Mouse (Mus musculus): ENCODE results near the gene A030014E15Rik. TPM values are rescaled to one million over a fixed set of nuclear protein-coding genes. Genes with fewer than 3 reads are reported as not detected.
"Not testable (repeated sequence)": the region's sequence is repeated elsewhere in the genome, so short reads cannot be mapped to it uniquely, and the experiment has no call there.

Gene A030014E15Rik
- polyA plus RNA-seq (2016; fragmentation: Nextera tagmentation; extraction: Ambion mirVana), result not detected in 2 replicates

GRCm38 (mm10) chr1:82924650-82925049, at the start of gene A030014E15Rik:
A030014E15Rik (plus strand) TSS chr1:82924917.
- 93% methylated on average over 6 of the region's 6 CpGs for WGBS
- DNase-seq (ENCODE audit: low spot score), result no peak
- H3K9me3 ChIP-seq (replicated peaks), result no peaks in the 10 kb centered on the region

GRCm38 (mm10) chr1:82879172-82879571, 45.5 kb upstream of the A030014E15Rik start:
- Histone ChIP-seq H3K4me3 (no peak overlapping the region), H3K27ac (no peak overlapping the region), H3K36me3 (peaks cover 69% of the 10 kb centered on the region), H3K27me3 (ENCODE audit: low read depth, poor library complexity, severe bottlenecking) (no peaks in the 10 kb centered on the region), H3K4me1 (no peaks in the 10 kb centered on the region), H3K9me3 (replicated peaks) (no peaks in the 10 kb centered on the region)
- DNase-seq (ENCODE audit: low spot score), result no peak
- 94% methylated on average over 2 of the region's 2 CpGs for WGBS

More at GRCm38 (mm10) chr1:82924650-82925049, at the start of gene A030014E15Rik:
- no peak within 1 kb of the TSS for H3K4me3 ChIP-seq
- H3K36me3 ChIP-seq, result no peaks in the 10 kb centered on the region
- H3K27ac ChIP-seq, result no peak within 1 kb of the TSS
- H3K4me1 ChIP-seq, result no peaks in the 10 kb centered on the region
- no peaks in the 10 kb centered on the region for H3K27me3 ChIP-seq (ENCODE audit: low read depth, poor library complexity, severe bottlenecking)

DNA sequence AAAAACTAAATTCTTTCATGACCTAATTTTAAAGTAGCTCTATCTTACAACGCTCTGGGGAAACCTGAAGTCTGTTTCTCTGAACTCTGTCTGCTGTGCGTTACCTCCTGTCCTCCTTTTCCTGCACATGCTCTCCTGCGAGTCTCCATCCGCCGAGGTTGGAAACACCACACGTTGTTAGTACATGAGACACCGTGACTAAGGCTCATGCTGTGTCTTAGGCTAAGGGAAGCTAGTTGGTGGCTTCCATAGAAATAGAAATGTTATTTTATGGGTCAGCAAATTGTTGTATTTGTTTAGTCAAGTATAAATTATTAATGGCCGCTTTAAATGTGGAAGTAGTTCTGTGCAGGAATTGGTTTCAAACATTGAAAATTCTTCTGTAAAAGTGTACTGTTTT, 44.5 kb upstream of the A030014E15Rik start:
- 94% methylated on average over 8 of the region's 8 CpGs for whole genome bisulfite sequencing
- Histone ChIP-seq H3K27ac (no peak overlapping the region), H3K9me3 (replicated peaks) (no peaks in the 10 kb centered on the region), H3K4me1 (no peaks in the 10 kb centered on the region), H3K36me3 (peaks cover 73% of the 10 kb centered on the region), H3K27me3 (ENCODE audit: low read depth, poor library complexity, severe bottlenecking) (no peaks in the 10 kb centered on the region), H3K4me3 (no peak overlapping the region)
- no peak for DNase-seq (ENCODE audit: low spot score)

DNA sequence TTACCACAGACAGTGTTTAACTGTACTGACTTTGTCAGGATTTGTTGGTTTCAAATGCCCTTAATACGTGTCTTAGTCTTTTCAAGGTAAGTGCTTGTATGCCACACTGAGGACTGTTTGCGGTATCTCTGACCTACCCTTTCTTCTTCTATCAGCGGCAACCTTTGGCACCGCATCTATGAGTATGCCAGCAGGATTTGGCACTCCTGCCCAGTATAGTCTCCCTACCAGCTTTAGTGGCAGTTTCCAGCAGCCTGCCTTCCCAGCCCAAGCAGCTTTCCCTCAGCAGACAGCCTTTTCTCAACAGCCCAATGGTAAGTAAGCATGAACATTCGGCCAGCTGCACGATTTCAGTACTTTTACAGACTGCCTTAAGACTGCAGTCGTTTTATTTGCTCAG, 31.4 kb upstream of the A030014E15Rik start:
- H3K27me3 ChIP-seq (ENCODE audit: low read depth, poor library complexity, severe bottlenecking), result no peaks in the 10 kb centered on the region
- H3K9me3 ChIP-seq (replicated peaks), result no peaks in the 10 kb centered on the region
- no peak for DNase-seq (ENCODE audit: low spot score)
- H3K36me3 ChIP-seq, result peaks cover 64% of the 10 kb centered on the region
- H3K27ac ChIP-seq, result no peak overlapping the region
- WGBS, result 97% methylated on average over 7 of the region's 7 CpGs
- H3K4me1 ChIP-seq, result no peaks in the 10 kb centered on the region
- no peak overlapping the region for H3K4me3 ChIP-seq

DNA sequence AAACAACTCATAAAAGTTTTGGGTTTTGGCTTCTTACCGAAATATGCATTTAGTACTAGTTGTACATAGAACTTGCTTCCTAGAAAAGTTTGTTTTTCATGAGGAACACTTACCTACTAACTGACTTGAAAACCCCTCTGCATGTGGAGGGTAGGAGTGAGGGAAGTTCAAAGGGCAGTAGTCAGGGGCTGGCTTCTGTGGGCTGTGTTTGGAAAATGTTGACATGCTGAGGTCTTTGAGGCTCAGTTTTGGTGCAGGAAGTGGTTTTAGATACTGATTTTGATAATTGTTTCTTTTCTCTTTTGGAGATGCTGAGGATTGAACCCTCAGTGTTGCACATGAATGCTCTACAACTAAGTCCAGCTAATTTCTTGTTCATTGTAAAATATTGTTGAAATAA, 24.1 kb upstream of the A030014E15Rik start:
- Histone ChIP-seq H3K27me3 (ENCODE audit: low read depth, poor library complexity, severe bottlenecking) (no peaks in the 10 kb centered on the region), H3K36me3 (peaks cover 45% of the 10 kb centered on the region), H3K4me1 (no peaks in the 10 kb centered on the region), H3K9me3 (replicated peaks) (no peaks in the 10 kb centered on the region), H3K27ac (no peak overlapping the region), H3K4me3 (no peak overlapping the region)
- WGBS, result 95% methylated on average over 1 of the region's 1 CpGs
- no peak for DNase-seq (ENCODE audit: low spot score)

DNA sequence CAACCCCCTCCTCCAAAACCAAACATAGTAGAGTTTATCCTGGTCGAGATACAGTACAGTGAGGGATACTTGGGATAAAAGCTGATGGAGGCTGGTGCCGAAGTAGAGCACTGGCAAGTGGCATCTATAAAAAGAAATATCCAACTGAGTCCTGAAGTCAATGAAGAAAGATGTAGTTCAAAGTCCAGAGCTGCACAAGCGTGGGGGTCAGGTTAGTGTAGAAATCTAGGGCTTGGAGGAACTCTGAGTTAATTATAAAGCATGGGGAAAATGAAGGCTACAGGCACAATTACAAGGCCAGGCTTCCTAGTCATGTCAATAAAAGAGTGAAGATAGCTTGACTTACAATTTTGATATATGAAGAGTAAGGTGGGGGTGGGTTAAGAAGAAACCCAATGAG, 23.5 kb upstream of the A030014E15Rik start:
- WGBS, result 93% methylated on average over 3 of the region's 3 CpGs
- H3K4me3 ChIP-seq, result no peak overlapping the region
- no peaks in the 10 kb centered on the region for H3K27me3 ChIP-seq (ENCODE audit: low read depth, poor library complexity, severe bottlenecking)
- no peak for DNase-seq (ENCODE audit: low spot score)
- H3K27ac ChIP-seq, result no peak overlapping the region
- no peaks in the 10 kb centered on the region for H3K4me1 ChIP-seq
- peaks cover 42% of the 10 kb centered on the region for H3K36me3 ChIP-seq
- no peaks in the 10 kb centered on the region for H3K9me3 ChIP-seq (replicated peaks)

- peaks cover 20% of the 10 kb centered on the region for H3K36me3 ChIP-seq
- WGBS, result 91% methylated on average over 3 of the region's 3 CpGs
- no peak overlapping the region for H3K4me3 ChIP-seq
- H3K27me3 ChIP-seq (ENCODE audit: low read depth, poor library complexity, severe bottlenecking), result no peaks in the 10 kb centered on the region
- H3K9me3 ChIP-seq (replicated peaks), result no peaks in the 10 kb centered on the region
- H3K4me1 ChIP-seq, result no peaks in the 10 kb centered on the region
- DNase-seq (ENCODE audit: low spot score), result no peak
- H3K27ac ChIP-seq, result no peak overlapping the region
Measured at GRCm38 (mm10) chr1:82905886-82906285, 18.8 kb upstream of the A030014E15Rik start.

GRCm38 (mm10) chr1:82913025-82913424, 11.7 kb upstream of the A030014E15Rik start, which contains the start of gene A030005L19Rik:
A030005L19Rik (plus strand) TSS chr1:82913325.
- Histone ChIP-seq H3K4me1 (no peaks in the 10 kb centered on the region), H3K4me3 (no peak within 1 kb of the TSS), H3K36me3 (no peaks in the 10 kb centered on the region), H3K9me3 (replicated peaks) (no peaks in the 10 kb centered on the region), H3K27me3 (ENCODE audit: low read depth, poor library complexity, severe bottlenecking) (no peaks in the 10 kb centered on the region), H3K27ac (no peak within 1 kb of the TSS)
- DNase-seq (ENCODE audit: low spot score), result no peak
- 92% methylated on average over 3 of the region's 3 CpGs for WGBS

DNA sequence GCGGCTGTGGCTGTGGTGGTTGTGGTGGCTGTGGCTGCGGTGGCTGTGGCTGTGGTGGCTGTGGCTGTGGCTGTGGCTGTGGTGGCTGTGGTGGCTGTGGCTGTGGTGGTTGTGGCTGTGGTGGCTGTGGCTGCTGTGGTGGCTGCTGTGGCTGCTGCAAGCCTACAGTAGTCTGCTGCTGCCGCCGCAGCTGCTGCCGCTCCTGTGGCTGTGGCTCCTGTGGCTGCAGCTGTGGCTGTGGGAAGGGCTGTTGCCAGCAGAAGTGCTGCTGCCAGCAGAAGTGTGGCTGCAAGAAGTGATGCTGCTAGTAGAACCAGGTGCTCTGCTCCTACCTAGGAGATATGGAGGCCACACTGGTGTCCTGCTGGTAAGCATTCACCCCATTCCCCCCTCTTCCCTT, 11.3 kb upstream of the A030014E15Rik start:
- H3K4me1 ChIP-seq; H3K36me3 ChIP-seq; H3K27me3 ChIP-seq (ENCODE audit: low read depth, poor library complexity, severe bottlenecking); H3K4me3 ChIP-seq; H3K9me3 ChIP-seq (replicated peaks); DNase-seq (ENCODE audit: low spot score); H3K27ac ChIP-seq: not testable (repeated sequence)
- 92% methylated on average over 5 of the region's 5 CpGs for WGBS

DNA sequence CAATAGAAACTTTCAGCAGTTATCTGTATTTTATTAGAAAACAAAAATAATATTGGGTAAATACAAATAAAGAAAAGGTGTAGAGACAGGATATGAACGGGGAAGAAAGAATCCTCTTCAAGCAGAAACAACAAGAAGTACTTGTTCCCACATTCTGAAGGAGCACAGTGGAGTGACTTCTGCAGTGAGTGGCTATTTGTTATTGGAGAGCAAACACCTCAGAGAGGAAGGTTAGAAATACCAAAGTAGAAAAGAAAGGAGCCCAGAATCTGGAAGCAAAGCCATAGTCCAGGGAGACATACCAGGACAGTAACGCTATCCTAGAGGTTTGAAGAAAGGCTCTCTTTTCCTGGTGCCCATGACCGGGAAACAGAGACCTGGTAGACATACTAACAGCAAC, 5.8 kb downstream of the A030014E15Rik start:
- H3K27ac ChIP-seq; H3K27me3 ChIP-seq (ENCODE audit: low read depth, poor library complexity, severe bottlenecking); H3K36me3 ChIP-seq; H3K9me3 ChIP-seq (replicated peaks); H3K4me1 ChIP-seq; H3K4me3 ChIP-seq; DNase-seq (ENCODE audit: low spot score): not testable (repeated sequence)
- 95% methylated on average over 3 of the region's 3 CpGs for WGBS

DNA sequence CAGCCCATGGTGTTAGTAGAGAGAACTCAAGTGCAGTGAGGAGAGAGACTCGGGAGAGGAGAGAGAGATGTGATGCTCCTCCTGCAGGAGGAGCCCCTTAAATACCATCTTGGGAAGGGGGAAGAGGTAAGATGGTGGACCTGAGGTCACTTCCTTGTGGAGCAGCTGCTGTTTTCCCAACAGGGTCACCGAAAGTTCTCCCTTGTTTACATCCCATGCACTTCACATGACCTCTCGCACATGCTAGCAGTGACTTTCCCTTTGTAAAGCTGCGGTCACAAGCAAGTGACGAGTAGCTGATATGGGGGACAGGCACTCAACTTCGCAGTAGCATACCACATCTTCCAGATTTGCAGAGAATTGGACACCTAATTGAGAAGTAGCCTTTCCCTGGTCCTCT, 6.6 kb downstream of the A030014E15Rik start, which contains the start of gene Gm6217:
TSS of gene Gm6217 (minus strand) at position 74 of the 400 bp plus-strand sequence.
- DNase-seq (ENCODE audit: low spot score); H3K4me3 ChIP-seq; H3K9me3 ChIP-seq (replicated peaks); H3K27me3 ChIP-seq (ENCODE audit: low read depth, poor library complexity, severe bottlenecking); H3K4me1 ChIP-seq; H3K27ac ChIP-seq; H3K36me3 ChIP-seq: not testable (repeated sequence)
- no CpG with 5 or more reads among the region's 6 CpGs for WGBS

DNA sequence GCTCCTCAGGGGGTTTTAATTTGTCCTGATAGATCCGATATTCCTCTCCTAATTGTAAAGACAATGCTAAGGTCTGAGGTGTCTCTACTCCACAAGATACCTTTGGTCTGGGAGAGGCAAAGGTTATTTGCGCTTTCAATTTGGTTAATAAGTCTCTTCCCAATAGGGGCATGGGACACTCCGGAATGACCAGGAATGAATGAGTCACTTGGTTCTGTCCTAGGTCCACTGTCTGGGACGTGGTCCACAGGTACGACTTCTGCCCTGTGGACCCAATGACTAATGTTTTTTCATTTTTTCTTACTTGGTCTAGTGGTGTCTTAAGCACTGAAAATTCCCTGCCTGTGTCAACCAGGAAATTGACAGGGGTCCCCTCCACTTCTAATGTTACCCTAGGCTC, 13.9 kb downstream of the A030014E15Rik start:
- no peak overlapping the region for H3K27ac ChIP-seq
- H3K9me3 ChIP-seq (replicated peaks), result no peaks in the 10 kb centered on the region
- WGBS, result 92% methylated on average over 5 of the region's 5 CpGs
- H3K4me1 ChIP-seq, result no peaks in the 10 kb centered on the region
- no peak overlapping the region for H3K4me3 ChIP-seq
- DNase-seq (ENCODE audit: low spot score), result no peak
- no peaks in the 10 kb centered on the region for H3K36me3 ChIP-seq
- no peaks in the 10 kb centered on the region for H3K27me3 ChIP-seq (ENCODE audit: low read depth, poor library complexity, severe bottlenecking)

- not testable (repeated sequence) for H3K36me3 ChIP-seq; DNase-seq (ENCODE audit: low spot score); H3K27ac ChIP-seq; H3K9me3 ChIP-seq (replicated peaks); H3K27me3 ChIP-seq (ENCODE audit: low read depth, poor library complexity, severe bottlenecking); H3K4me1 ChIP-seq; H3K4me3 ChIP-seq
- WGBS, result 99% methylated on average over 2 of the region's 2 CpGs
Measured at GRCm38 (mm10) chr1:82942505-82942904, 17.8 kb downstream of the A030014E15Rik start.

GRCm38 (mm10) chr1:82943295-82943694, 18.6 kb downstream of the A030014E15Rik start, which contains the start of gene A030003K21Rik:
A030003K21Rik (minus strand) TSS chr1:82943388.
- not testable (repeated sequence) for H3K4me3 ChIP-seq; DNase-seq (ENCODE audit: low spot score); H3K27me3 ChIP-seq (ENCODE audit: low read depth, poor library complexity, severe bottlenecking); H3K4me1 ChIP-seq; H3K9me3 ChIP-seq (replicated peaks); H3K27ac ChIP-seq; H3K36me3 ChIP-seq
- WGBS, result no CpG with 5 or more reads among the region's 6 CpGs
